In genomic region chr5:5343267-5343666, GRCm38 (mm10) we compare ENCODE assay signal across 8 mouse cellular contexts.
A peak's percentile ranks its signal among the peaks of the same experiment; 100 is the strongest.
DNase-seq lines count a peak whose midpoint lies in the region; ATAC-seq and TF ChIP-seq lines count a peak whose summit lies in the region.

No protein-coding gene starts in this region.

- H3K4me1 ChIP-seq in kidney, embryonic 15.5 days = peaks cover 20% of the 10 kb centered on the region
- peaks cover 27% of the 10 kb centered on the region for H3K4me1 ChIP-seq in forebrain, embryonic 14.5 days (ENCODE audit: control insufficient read depth, insufficient read depth, low read length)
- H3K4me1 ChIP-seq in thymus, adult 2 months (replicated peaks; ENCODE audit: control insufficient read depth, insufficient read depth, low read length) = no peaks in the 10 kb centered on the region

- no peak for TF ChIP-seq CTCF in thymus, adult 2 months (IDR thresholded peaks at IDR 0.05; ENCODE audit: borderline replicate concordance, control insufficient read depth, extremely low read depth, insufficient read depth, low read length, poor library complexity)

- H3K27me3 ChIP-seq in kidney, embryonic 15.5 days = no peaks in the 10 kb centered on the region
- no peaks in the 10 kb centered on the region for H3K27me3 ChIP-seq in forebrain, embryonic 14.5 days (replicated peaks; ENCODE audit: control insufficient read depth, insufficient read depth, low read length)
- H3K27me3 ChIP-seq in thymus, adult 2 months (ENCODE audit: control insufficient read depth, insufficient read depth, low read length) = no peaks in the 10 kb centered on the region

- H3K36me3 ChIP-seq in kidney, embryonic 15.5 days = no peaks in the 10 kb centered on the region
- H3K36me3 ChIP-seq in forebrain, embryonic 14.5 days (ENCODE audit: control insufficient read depth, insufficient read depth, low read length) = no peaks in the 10 kb centered on the region
- no peaks in the 10 kb centered on the region for H3K36me3 ChIP-seq in thymus, adult 2 months (ENCODE audit: control insufficient read depth, insufficient read depth, low read length)

- no peak overlapping the region for H3K4me3 ChIP-seq in kidney, embryonic 15.5 days (replicated peaks)
- H3K4me3 ChIP-seq in forebrain, embryonic 14.5 days (ENCODE audit: low read depth, low read length) = no peak overlapping the region
- H3K4me3 ChIP-seq in thymus, adult 2 months (ENCODE audit: control insufficient read depth, insufficient read depth, low read length) = no peak overlapping the region

- WGBS in kidney, embryonic 15.5 days = 34% methylated on average over 2 of the region's 2 CpGs
- WGBS in forebrain, embryonic 14.5 days = 59% methylated on average over 2 of the region's 2 CpGs
- WGBS in thymus, adult 2 months = 84% methylated on average over 2 of the region's 2 CpGs

- ATAC-seq in kidney, embryonic 15.5 days (replicated peaks; ENCODE audit: low FRiP score) = peak; percentile 89
- ATAC-seq in forebrain, embryonic 14.5 days = peak; percentile 63

- TF ChIP-seq POLR2A in thymus, adult 2 months (IDR thresholded peaks at IDR 0.05; ENCODE audit: control insufficient read depth, extremely low read depth, insufficient read depth, low read length, poor library complexity) = no peak

- H3K9me3 ChIP-seq in kidney, embryonic 15.5 days (replicated peaks) = no peaks in the 10 kb centered on the region
- no peaks in the 10 kb centered on the region for H3K9me3 ChIP-seq in forebrain, embryonic 14.5 days (replicated peaks; ENCODE audit: control insufficient read depth, low read length)

- peak overlapping the region; percentile 77 for H3K27ac ChIP-seq in kidney, embryonic 15.5 days
- H3K27ac ChIP-seq in forebrain, embryonic 14.5 days (ENCODE audit: low read depth, low read length) = peak overlapping the region; percentile 78
- H3K27ac ChIP-seq in thymus, adult 2 months (ENCODE audit: control insufficient read depth, insufficient read depth, low read length) = no peak overlapping the region

- H3K4me2 ChIP-seq in kidney, embryonic 15.5 days = no peak overlapping the region
- H3K4me2 ChIP-seq in forebrain, embryonic 14.5 days (ENCODE audit: low read length) = no peak overlapping the region

- no peak for DNase-seq in kidney, adult 9 months
- peak; percentile 22 for DNase-seq in forebrain, embryonic 14.5 days (ENCODE audit: low spot score)
- DNase-seq in heart, postnatal 36 days = peak; percentile 44 to 49
- peak; percentile 48 for DNase-seq in lung, postnatal 36 days
- no peak for DNase-seq in thymus, postnatal 25 days
- no peak for DNase-seq in T-cell, adult 2 months (ENCODE audit: low spot score)
- DNase-seq in thymus, adult 2 months = no peak

- H3K9ac ChIP-seq in kidney, embryonic 15.5 days = no peak overlapping the region
- no peak overlapping the region; the same call in 1 of the 2 replicates for H3K9ac ChIP-seq in forebrain, embryonic 14.5 days (ENCODE audit: low read length)

- intact Hi-C loops in heart, postnatal 36 days (cut with DNase I) = loop anchor here (2.0 kb wide), 1 partner anchor 38 kb away; no protein-coding TSS in a partner anchor

Comparison
In these comparisons a context has a peak if more than half of its experiments do, and no peak if none do; other contexts are left out.
1. DNase-seq: peak in forebrain, embryonic 14.5 days (single experiment), heart, postnatal 36 days (2 of 2) and lung, postnatal 36 days (single experiment); none in kidney, adult 9 months (single experiment), thymus, postnatal 25 days (single experiment), T-cell, adult 2 months (single experiment) and thymus, adult 2 months (single experiment).